Mouse (Mus musculus): ENCODE measurements around the gene Rph3a.

GRCm38 (mm10) chr5:120898726-120899125 lies 111.2 kb downstream of the Rph3a start:
- TF ChIP-seq POLR2A (IDR thresholded peaks at IDR 0.05; ENCODE audit: borderline replicate concordance, extremely low read depth, insufficient read depth, insufficient read length, poor library complexity, severe bottlenecking), result no peak
- TF ChIP-seq CTCF (IDR thresholded peaks at IDR 0.05; ENCODE audit: borderline replicate concordance, extremely low read depth, insufficient read depth, insufficient read length), result no peak

Measured in brain, embryonic 14.5 days (tissue).